Mouse (Mus musculus): ENCODE measurements around the gene Exoc3l4.

The Exoc3l4 gene

DNA sequence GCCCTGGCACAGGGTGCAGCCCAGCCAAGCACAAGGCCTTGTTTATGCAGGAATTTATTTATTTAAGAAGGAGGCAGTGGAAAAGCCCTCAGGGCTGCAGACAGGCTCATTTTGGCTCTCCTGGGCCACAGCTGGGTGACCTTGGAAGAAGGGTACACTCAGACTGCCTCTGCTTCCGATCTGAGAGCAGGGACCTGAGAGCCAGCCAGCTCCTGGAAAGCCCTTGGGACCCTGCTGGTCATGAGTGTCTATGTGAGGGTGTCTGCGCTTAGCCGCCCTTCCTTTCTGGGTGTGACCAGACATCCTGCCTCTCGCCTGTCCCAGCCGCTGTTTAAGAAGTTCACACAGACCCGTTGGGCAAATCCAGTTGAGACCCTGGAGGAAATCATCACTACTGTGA is 33.5 kb downstream of the Exoc3l4 start:
- DNase-seq (ENCODE audit: low read depth): no peak

DNA sequence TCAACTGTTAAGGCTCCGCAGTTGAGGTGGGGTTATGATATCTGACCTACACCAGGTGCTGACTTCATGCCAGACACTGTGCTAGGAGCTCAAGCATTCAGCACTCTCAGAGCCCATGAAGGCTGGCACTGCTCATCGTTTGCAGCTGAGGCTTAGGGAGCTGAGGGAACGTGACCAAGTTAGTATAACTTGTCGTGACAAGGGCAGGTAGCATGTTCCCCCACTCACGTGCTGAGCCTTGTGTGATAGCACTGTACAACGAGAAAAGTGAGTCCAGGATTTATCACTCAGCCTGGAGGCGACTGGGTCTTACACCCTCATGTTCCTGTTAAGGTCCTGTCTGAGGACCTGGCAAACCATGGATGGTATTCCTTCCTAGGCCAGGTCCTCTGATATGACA is 34.7 kb downstream of the Exoc3l4 start:
- DNase-seq (ENCODE audit: low read depth): no peak

DNA sequence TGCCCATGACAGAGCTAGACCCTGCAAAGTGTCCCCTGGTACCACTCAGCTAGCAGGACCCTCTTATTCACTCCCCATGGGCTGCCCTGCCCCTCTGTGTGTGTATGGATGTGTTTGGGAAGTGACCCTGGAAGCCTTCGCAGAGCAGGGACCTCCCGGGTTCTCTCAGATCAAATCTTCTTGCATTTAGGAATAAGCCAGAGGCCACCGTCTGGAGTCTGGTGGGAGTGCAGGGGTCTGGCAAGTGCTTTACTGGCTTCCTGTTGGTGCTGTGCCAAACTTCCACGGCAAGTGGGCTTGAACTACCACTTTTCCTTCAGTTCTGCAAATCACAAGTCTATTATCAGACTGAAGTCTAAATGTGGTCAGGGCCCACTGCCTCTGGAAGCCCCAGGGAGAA is 37.2 kb downstream of the Exoc3l4 start:
- no peak for DNase-seq (ENCODE audit: low read depth)

DNA sequence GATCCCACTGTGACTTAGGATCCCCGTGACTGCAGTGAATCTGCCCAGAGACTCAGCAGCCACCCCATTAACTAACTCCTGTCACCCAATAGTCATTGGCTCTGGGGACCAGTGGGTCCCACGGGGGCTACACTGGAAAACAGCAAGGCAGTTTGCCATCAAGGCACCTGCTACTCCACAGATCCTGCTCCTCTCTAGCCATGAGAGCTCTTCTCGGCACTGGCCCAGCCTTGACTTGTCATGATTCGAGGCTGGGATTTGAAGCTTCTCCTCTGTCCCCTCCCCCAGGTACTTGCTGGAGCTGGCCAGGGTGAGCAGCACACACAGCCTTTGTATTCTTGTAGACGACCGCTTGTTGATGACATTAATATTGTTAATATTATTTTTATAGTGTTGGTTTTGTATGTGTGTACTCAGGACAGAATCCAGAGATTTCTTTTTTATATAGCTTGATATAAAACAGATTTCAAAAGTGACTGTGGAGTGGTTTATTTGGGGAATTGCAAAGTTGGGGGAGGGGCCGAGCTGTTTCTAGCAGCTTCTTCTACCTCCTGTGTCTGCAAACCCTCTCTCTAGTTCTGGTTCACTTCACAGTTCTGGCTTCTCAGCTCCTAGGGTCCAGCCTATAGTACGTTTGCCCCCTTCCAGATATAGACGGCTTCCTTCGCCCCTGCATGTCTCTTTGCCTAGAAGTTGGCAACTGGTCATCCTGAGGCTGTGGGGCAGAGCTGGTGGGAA is 37.9 kb downstream of the Exoc3l4 start:
- no peak for DNase-seq (ENCODE audit: low read depth)

DNA sequence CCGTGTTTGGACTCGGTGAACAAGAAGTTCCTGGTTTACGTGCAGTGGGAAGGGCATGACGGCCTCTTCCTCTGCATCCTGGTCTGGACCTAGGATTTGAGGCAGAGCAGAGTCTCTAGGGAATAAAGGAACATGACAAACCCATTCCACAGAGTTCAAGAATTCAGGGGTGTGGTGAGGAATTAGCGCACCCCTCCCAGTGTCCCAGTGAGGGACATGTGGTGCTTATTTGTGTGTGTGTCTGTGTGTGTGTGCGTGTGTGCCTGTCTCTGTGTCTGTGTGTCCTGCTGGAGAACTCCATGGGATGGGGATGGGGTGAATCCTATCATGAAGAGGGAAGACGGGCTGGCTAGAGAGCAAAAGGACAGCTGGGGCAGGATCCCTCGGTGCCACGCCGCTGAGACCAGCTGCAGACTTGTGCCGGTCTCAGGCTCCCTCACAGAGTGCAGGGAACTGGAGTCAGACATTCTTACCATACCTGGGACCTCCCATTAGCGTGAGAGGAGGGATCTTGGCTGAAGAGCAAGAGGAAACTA is 38.6 kb downstream of the Exoc3l4 start:
- DNase-seq (ENCODE audit: low read depth): no peak

DNA sequence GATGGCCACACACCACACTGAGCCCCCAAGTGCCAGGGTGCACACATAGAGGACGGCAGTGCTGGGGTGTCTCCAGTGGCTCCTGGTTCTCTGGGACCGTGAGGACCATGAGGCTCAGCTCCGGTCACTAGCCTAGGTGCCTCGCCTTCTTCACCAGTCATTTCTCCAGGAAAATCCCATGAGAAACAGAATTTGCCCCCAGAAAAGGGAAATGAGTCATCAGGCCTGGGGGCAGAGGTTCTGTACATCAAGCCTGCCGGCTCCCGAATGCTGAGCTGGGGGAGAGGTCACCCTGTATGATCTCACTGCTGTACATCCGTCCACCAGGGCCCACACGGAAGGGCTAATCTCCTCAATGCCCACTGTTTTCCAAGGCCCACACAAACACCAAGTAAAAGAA is 39.0 kb downstream of the Exoc3l4 start:
- no peak for DNase-seq (ENCODE audit: low read depth)

DNA sequence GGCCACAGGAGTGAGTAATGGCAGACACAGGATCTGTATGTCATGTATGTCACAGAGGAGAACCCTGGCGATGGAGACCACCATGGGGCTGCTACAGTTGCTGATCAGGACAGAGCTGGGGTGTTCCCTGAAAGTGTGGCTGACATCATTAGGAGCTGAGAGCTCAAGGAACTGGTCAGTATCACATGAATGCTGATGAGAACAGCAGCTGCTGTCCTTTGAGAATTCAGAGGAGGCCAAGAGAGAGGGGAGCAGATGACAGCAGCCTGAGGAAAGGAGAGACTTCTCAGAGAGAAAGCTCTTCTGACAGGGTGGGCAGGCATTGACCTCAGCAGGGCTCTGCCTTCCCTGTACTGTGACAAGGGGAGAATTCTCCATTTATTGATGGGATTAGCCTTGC is 40.9 kb downstream of the Exoc3l4 start:
- no peak for DNase-seq (ENCODE audit: low read depth)

DNA sequence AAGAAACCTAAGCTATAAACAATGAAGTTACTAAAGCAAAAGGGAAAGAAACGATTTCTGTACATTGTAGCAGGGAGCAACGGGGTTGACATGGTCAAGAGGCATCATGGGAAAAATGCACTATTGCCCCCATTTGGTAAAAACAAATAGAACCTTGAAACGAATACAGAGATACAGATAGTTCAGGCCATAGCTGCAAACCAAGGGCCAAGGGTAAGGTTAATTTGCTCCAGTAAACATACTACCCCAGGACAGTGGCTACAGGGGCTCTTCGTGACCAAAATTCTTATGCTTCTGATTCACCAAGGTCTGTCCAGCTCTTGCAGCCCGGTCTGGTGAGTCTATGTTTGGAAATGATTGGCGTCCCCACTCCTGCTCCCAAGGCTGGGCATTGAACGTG is 46.8 kb downstream of the Exoc3l4 start:
- DNase-seq (ENCODE audit: low read depth): no peak

DNA sequence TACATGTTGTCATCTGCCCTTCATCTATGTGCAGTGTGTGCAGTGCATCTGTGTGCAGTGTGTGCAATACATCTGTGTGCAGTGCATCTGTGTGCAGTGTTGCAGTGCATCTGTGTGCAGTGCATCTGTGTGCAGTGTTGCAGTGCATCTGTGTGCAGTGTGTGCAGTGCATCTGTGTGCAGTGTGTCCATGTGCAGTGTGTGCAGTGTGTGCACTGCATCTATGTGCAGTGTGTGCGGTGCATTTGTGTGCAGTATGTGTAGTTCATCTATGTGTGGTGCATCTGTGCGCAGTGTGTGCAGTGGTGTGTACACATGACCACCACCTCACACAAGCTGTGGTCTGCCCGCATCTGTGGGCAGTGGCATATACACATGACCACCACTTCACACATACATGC is 49.6 kb downstream of the Exoc3l4 start:
- no peak for DNase-seq (ENCODE audit: low read depth)

DNA sequence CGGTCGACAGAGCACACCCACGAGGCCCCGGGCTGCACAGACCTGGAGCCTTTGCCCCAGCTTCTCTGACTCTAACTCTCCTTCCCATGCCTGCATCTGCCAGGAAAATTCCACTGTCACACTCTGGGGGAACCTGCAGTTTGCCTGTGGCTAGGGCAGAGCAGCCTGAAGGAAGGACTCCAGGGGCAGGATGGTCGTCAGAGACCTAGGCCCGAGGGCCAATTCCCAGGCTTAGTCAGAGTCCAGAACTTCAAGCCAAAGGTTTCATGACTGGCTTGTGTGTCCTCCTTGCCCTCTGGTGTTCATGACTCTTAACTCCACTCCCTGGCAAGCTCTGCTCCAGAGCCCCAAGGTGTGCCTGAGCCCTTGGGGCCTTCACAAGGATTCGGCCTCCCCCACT is 51.4 kb downstream of the Exoc3l4 start:
- DNase-seq (ENCODE audit: low read depth): no peak

DNA sequence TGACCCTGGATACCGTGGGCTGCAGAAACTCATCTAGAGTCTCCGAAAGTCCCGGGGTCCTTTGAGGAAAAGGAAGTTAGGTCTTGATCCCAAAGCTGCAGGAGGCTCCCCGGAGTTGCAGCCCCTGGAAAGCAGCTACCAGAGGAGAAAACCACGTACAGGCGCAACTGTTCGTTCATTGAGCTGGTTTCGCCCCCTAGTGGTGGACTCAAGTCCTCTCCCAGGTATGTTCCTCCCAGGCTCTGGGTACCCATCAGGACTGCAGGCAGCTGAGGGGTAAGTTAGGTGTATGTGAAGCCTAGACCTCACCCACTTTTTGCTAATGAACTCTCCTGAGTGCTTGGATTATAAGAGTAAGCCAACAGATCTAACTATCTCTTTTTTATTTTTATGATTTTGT is 52.7 kb downstream of the Exoc3l4 start:
- peak; percentile 53 for DNase-seq (ENCODE audit: low read depth)

DNA sequence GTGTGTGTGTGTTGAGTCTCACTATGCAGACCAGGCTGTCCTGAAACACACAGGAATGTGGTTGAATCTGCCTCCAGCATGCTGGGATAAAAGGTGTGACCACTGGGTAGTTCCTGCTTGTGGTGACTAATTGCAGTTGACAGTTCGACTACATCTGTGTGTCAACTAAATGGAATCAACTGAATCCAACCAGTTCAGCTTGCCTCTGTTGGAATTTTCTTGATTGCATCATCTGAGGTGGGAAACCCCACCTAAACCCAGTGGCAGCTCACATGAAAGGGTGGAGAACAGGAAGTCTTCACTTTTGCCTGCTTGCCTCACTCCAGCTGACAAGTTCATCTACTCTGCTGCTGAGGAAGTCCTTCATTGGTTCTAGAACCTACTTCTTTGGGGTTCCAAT is 54.3 kb downstream of the Exoc3l4 start:
- no peak for DNase-seq (ENCODE audit: low read depth)

DNA sequence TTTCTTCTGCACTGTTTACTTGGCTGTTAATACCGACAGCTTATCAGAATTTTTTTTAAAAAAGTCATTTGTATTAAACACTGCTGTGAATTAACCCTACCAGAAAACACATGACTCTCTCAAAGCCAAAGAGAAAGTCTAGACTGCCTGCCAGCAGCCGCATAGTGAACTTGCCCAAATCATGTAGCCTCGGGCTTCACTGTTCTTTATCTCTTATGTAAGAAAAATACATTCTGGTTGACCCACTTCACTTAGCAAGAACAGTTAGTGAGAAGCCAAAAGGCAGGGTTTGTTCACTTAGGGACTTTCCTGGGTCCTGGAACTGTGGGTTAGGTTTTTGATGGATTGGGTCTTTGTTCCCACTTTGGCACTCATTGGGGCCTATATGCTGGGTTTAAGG is 54.9 kb downstream of the Exoc3l4 start:
- no peak for DNase-seq (ENCODE audit: low read depth)

DNA sequence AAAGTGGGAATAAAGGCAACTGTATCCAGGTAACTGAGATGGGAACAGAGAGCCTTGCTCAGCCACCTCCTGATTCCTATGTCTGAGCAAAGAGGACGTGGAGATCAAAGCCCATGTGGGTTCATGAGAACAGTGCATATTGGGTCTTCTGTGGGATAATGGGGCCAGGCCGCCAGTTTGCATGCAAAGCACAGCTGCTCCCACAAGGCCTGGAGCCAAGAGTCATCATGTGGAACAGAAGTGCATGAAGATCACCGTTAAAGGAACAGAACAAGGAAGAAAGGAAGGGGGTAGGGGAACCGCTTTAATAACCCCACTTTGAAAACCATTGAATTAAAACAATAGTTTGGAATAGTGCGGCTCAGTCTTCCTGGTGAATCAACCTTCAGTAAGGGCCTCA is 56.1 kb downstream of the Exoc3l4 start:
- no peak for DNase-seq (ENCODE audit: low read depth)

DNA sequence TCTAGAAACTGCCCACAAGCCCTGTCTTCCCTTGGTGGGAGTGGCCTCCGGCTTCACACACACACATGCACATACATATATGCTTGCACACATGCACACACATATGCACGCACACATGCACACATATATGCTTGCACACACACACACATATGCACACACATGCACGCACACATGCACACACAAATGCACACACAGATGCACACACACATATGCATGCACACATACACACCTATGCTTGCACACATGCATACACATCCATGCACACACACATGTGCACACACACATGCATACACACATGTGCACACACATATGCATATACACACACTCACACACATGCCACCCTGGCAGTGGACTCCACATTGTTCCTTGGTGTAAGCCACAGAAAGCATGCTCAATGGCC is 57.6 kb downstream of the Exoc3l4 start:
- DNase-seq (ENCODE audit: low read depth): no peak

DNA sequence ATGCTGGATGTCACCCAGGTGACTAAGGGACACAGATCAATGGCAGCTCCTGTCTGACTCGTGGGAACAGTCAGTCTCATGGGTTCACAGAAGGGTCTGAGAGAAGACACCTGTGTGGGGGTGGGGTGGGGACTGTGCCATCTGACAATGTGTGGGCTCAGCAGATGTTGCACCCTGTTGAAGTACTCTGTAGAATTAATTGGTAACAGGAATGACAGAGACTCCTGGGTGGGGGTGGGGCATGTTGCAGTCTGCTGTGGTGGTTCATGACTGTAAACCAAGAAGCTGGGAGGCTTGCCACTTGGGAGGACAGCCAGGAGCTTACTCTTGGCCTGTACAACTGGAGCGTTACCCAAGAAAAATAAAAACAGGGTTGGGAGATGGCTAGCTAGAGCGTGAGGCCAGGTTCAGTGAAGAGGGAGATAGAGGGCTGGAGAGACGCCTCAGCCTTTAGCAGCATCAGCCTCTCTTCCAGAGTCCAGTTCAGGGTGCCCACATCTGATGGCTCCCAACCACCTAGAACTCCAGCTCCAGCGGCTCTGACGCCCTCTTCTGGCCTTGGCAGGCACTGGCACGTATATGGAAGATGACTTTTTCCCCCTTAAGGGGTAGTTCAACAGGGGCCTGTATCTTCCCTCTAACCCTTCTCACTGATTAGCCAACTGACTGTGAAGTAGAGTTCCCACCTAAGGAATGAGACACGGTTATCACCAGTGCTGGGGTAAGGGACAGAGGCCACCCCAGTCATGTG is 58.3 kb downstream of the Exoc3l4 start:
- DNase-seq (ENCODE audit: low read depth): no peak

DNA sequence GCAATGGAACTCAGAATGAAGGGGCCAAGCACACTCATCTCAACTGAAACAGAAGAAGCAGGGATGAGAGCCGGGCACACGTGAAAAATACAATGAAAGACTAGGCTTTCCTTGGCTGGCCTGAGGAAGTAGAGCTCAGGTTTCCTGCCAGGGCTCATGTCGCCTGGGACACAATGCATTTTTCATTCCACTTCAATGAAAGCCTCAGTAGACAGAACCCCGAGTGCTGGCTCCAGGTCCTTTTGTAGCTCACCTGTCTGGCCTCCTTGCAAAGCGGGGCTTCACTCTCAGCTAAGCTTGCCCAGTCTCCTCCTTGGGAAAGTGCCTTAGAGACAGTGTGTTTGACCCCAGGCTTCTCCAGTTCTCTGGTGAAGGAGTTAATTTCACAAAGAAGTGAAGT is 62.1 kb downstream of the Exoc3l4 start:
- no peak for DNase-seq (ENCODE audit: low read depth)

DNA sequence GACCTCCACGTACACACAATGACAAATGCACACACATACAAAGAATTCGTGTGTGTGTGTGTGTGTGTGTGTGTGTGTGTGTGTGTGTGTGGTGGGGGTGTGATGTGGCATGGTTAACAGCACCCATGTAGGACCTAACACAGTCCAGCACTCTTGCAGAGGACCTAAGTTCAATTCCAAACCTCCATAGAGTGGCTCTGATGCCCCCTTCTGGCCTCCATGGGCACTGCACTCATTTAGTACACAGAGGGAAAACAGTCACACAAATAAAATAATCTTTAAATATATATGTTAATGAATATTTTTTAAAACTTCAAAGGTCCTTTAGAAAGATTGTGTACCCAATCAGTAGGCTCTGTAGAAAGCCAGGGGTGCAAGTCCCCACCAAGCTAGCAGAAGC is 63.1 kb downstream of the Exoc3l4 start:
- no peak for DNase-seq (ENCODE audit: low read depth)
